Mouse (Mus musculus): ENCODE data around the gene Vash1. TPM values are rescaled to one million over a fixed set of nuclear protein-coding genes. Genes with fewer than 3 reads are reported as not detected.

Vash1 gene
- total RNA-seq, 2 experiments from 2014 or later = 148 to 152 TPM

GRCm38 (mm10) chr12:86716962-86717361 is 38.5 kb downstream of the Vash1 start:
- no peak for DNase-seq
- intact Hi-C loops (cut with DNase I) = no loop called here

- intact Hi-C loops (cut with DNase I) = no loop called here
- no peak for DNase-seq
Measured at GRCm38 (mm10) chr12:86719961-86720639, 41.6 kb downstream of the Vash1 start.

DNA sequence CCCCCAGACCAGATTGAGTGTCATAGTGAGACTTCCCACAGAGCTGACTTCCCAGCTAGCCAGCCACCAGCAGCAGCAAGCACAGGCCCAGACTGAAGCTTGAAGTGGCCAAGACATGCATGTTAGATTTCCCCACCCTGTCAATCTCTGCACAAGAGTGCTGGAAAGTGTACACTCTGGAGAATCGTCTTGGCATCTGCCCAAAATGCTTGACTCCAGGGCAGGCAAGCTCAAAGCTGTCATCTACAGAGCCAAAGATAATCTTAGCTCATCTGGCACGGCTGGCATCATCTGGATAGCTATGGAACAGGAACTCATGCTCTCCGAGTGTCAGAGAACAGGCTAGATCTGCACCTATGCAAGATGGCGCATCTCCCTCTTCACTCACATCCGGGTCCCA is 43.0 kb downstream of the Vash1 start:
- intact Hi-C loops (cut with DNase I) = no loop called here
- no peak for DNase-seq

DNA sequence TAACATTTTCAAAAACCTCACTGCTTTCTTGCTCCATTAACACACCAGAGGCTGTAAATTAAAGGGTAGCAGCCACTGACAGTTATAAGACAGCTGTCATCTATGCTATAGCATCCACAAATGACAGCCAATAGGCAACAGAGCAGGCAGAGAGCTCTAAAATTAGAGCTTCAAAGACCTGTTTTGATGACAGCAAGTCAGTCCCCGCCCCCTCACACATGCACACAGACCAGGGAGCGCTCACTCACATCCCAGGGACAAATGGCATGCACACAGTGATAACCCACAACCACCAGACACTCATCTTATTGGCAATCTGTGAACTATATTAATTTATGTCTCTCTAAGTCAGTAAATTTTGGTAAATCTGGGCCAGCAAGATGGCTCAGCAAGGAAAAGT is 45.8 kb downstream of the Vash1 start:
- no peak for DNase-seq
- intact Hi-C loops (cut with DNase I) = no loop called here

DNA sequence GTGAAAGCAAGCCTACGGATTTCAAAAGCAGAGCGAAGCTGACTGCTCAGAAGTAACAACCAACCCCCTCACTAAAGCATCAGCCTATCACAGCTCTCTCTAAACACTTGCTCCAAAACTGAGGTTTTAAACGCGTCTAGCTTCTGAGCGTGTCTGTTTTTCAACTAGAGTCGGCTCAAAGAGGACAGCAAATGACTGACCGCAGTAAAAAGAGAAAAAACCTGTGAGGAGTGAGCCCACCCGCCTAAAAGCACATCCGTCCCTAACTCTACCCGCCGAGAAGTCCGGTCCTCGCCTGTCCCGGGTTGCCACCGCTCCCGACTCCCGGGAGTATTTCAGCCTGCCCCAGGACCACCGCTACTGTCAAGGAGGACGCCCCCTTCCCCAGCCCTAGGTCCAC is 47.2 kb downstream of the Vash1 start:
- intact Hi-C loops (cut with DNase I) = no loop called here
- DNase-seq = no peak

GRCm38 (mm10) chr12:86726120-86726640 is 47.7 kb downstream of the Vash1 start, which contains the start of gene Angel1:
Angel1 (minus strand) TSS chr12:86726460.
- DNase-seq = peak; percentile 99
- intact Hi-C loops (cut with DNase I) = no loop called here

- no peak for DNase-seq
- intact Hi-C loops (cut with DNase I) = no loop called here
Measured at GRCm38 (mm10) chr12:86734319-86734810, 55.9 kb downstream of the Vash1 start, which contains the start of gene Lrrc74a. Lrrc74a (plus strand) TSS chr12:86734369.

Other genes starting within 250 kb of the Vash1 start
- gene Angel1, start 47.8 kb downstream of the Vash1 start, total RNA-seq (2021) = 1 to 10 TPM; 7.9 to 9.8 TPM
- not detected for gene Lrrc74a, start 55.7 kb downstream of the Vash1 start, total RNA-seq (2021)
- gene Irf2bpl, start 206.1 kb downstream of the Vash1 start, total RNA-seq (2021) = 100 to 1,000 TPM; 124 to 127 TPM